Mouse (Mus musculus) lung, adult 2 months (tissue): ENCODE data around the gene Acss1. TPM values are rescaled to one million over a fixed set of nuclear protein-coding genes. Genes with fewer than 3 reads are reported as not detected.

ENCODE experiments used
- DNase-seq: peaks from one replicate; pipeline ENCODE4 v3.0.0; 2022
- H3K4me1 ChIP-seq: fragments of 200-500 bp; 2 replicates; pipeline ENCODE4 v1.6.1; 2011; ENCODE audit warnings: low read length; ENCODE audit not compliant: control insufficient read depth, insufficient read depth
- H3K4me3 ChIP-seq: fragments of 200-500 bp; replicated peaks from 2 replicates; pipeline ENCODE3; 2011; ENCODE audit warnings: low read depth, mild to moderate bottlenecking, control low read depth, low read length; ENCODE audit errors: extremely low read depth
- CTCF ChIP-seq: fragments of 200-500 bp; IDR thresholded peaks from 2 replicates; pipeline ENCODE4 v1.5.1; 2011; ENCODE audit warnings: mild to moderate bottlenecking, low read length, control low read depth; ENCODE audit not compliant: insufficient read depth
- POLR2A ChIP-seq: fragments of 200-500 bp; IDR thresholded peaks from 2 replicates; pipeline ENCODE4 v1.6.1; 2011; ENCODE audit warnings: low read depth, mild to moderate bottlenecking, control low read depth, low read length, borderline replicate concordance; ENCODE audit errors: extremely low read depth
- WGBS: fragments of 180-500 bp; shearing (Covaris S2); methylation state at CpG from one replicate; pipeline ENCODE4 v1.1.7; 2018; 5-methylcytosine and 5-hydroxymethylcytosine counted together
- polyA plus RNA-seq: library from polyadenylated mRNA; depleted of rRNA; stranded (reverse); fragments of >200 nt; gene quantifications from 2 replicates; pipeline ENCODE4 v1.2.3, GENCODE M21; 2012

Acss1 gene
- polyA plus RNA-seq, 1 experiment, result 74.7 TPM

- WGBS, result 63% methylated on average over 5 of the region's 5 CpGs
- no peak for DNase-seq
- TF ChIP-seq POLR2A (no peak), CTCF (no peak)
- peaks cover 18% of the 10 kb centered on the region for H3K4me1 ChIP-seq
- H3K4me3 ChIP-seq, result no peak overlapping the region
These were observed 656 bp upstream of the Acss1 start for GRCm38 (mm10) chr2:150668956-150669355.

GRCm38 (mm10) chr2:150667065-150667819 lies 1.1 kb downstream of the Acss1 start:
- Histone ChIP-seq H3K4me3 (peak overlapping the region; percentile 62), H3K4me1 (peaks cover 18% of the 10 kb centered on the region)
- TF ChIP-seq POLR2A (no peak), CTCF (no peak)
- WGBS, result 1% methylated on average over 17 of the region's 17 CpGs
- peak; percentile 57 for DNase-seq

- WGBS, result 32% methylated on average over 7 of the region's 7 CpGs
- no peak for DNase-seq
These were observed 1.6 kb downstream of the Acss1 start for GRCm38 (mm10) chr2:150666723-150667064.

GRCm38 (mm10) chr2:150665534-150666451 lies 2.5 kb downstream of the Acss1 start:
- no peak for DNase-seq
- WGBS, result 36% methylated on average over 10 of the region's 10 CpGs
- TF ChIP-seq CTCF, result no peak
- TF ChIP-seq POLR2A, result no peak
- H3K4me3 ChIP-seq, result no peak overlapping the region
- H3K4me1 ChIP-seq, result peaks cover 14% of the 10 kb centered on the region

More at GRCm38 (mm10) chr2:150666723-150667064, 1.6 kb downstream of the Acss1 start:
- TF ChIP-seq CTCF (no peak), POLR2A (no peak)
- peaks cover 14% of the 10 kb centered on the region for H3K4me1 ChIP-seq
- H3K4me3 ChIP-seq, result peak overlapping the region; percentile 62

GRCm38 (mm10) chr2:150665006-150665405 lies 3.3 kb downstream of the Acss1 start:
- WGBS, result 67% methylated on average over 2 of the region's 2 CpGs
- TF ChIP-seq POLR2A (no peak), CTCF (no peak)
- H3K4me3 ChIP-seq, result no peak overlapping the region
- DNase-seq, result no peak
- H3K4me1 ChIP-seq, result peaks cover 14% of the 10 kb centered on the region

- no peak overlapping the region for H3K4me3 ChIP-seq
- TF ChIP-seq CTCF, result no peak
- DNase-seq, result no peak
- peaks cover 11% of the 10 kb centered on the region for H3K4me1 ChIP-seq
- WGBS, result 70% methylated on average over 5 of the region's 5 CpGs
These were observed 4.0 kb downstream of the Acss1 start for GRCm38 (mm10) chr2:150664152-150664920.

GRCm38 (mm10) chr2:150663255-150663654 lies 5.0 kb downstream of the Acss1 start:
- TF ChIP-seq POLR2A (no peak), CTCF (no peak)
- Histone ChIP-seq H3K4me3 (no peak overlapping the region), H3K4me1 (peaks cover 7% of the 10 kb centered on the region)
- DNase-seq, result no peak
- WGBS, result 22% methylated on average over 9 of the region's 9 CpGs

GRCm38 (mm10) chr2:150662007-150662406 lies 6.3 kb downstream of the Acss1 start:
- no peak for DNase-seq
- Histone ChIP-seq H3K4me1 (peaks cover 7% of the 10 kb centered on the region), H3K4me3 (no peak overlapping the region)
- TF ChIP-seq POLR2A (no peak), CTCF (no peak)
- 58% methylated on average over 2 of the region's 2 CpGs for WGBS
